10 mouse cellular contexts compared by ENCODE assay signal in genomic region chr15:57568006-57568630, GRCm38 (mm10).
DNase-seq lines count a peak whose midpoint lies in the region.
"Had no signal": no experiment of that assay in that cellular context is flagged by ENCODE, and none has a peak within 500 bp of the region (broad histone marks: within the 10 kb centered on the region; RNA-seq: fewer than 3 reads in every experiment).

No protein-coding gene starts in this region.

- peak; percentile 35 for DNase-seq in adrenal gland, adult 2 months
- no peak for DNase-seq in adrenal gland, postnatal 4 days (ENCODE audit: low spot score in 2 of 2)
- peak; percentile 45 for DNase-seq in urinary bladder, postnatal 14 days (ENCODE audit: low spot score)
- DNase-seq in urinary bladder, adult 2 months (ENCODE audit: low spot score) = no peak
- peak; percentile 57 for DNase-seq in gastrocnemius, postnatal 14 days
- no peak for DNase-seq in natural killer cell, adult 2 months (ENCODE audit: low spot score in 2 of 2)
- no peak for DNase-seq in kidney, postnatal 10 days
- no peak for DNase-seq in testis, postnatal 14 days (ENCODE audit: low spot score)
- DNase-seq: lung, postnatal 14 days; right cerebral cortex, postnatal 25 days had no signal

- intact Hi-C loops in gastrocnemius, postnatal 14 days (cut with DNase I; ENCODE audit: low total_unique reads) = no loop called here

Comparison
In these comparisons a context has a peak if more than half of its experiments do, and no peak if none do; other contexts are left out.
1. DNase-seq: peak in adrenal gland, adult 2 months (single experiment), urinary bladder, postnatal 14 days (single experiment) and gastrocnemius, postnatal 14 days (single experiment); none in adrenal gland, postnatal 4 days (0 of 2), urinary bladder, adult 2 months (single experiment), natural killer cell, adult 2 months (0 of 2), kidney, postnatal 10 days (single experiment) and testis, postnatal 14 days (single experiment).